Mouse (Mus musculus) embryonic facial prominence, embryonic 10.5 days (tissue): ENCODE data around the gene Dock4. TPM values are rescaled to one million over a fixed set of nuclear protein-coding genes. Genes with fewer than 3 reads are reported as not detected.

Source experiments
- DNase-seq: peaks from one replicate; pipeline ENCODE4 v3.0.0-alpha.2; 2017; ENCODE audit warnings: low spot score
- H3K27ac ChIP-seq: fragments of 300-500 bp; sonication (generic); replicated peaks from 2 replicates; pipeline ENCODE4 v1.5.1; 2016; ENCODE audit warnings: mild to moderate bottlenecking
- H3K27me3 ChIP-seq: fragments of 300-500 bp; sonication (generic); replicated peaks from 2 replicates; pipeline ENCODE4 v1.6.1; 2016; ENCODE audit warnings: low read depth, mild to moderate bottlenecking; ENCODE audit not compliant: poor library complexity, severe bottlenecking
- H3K36me3 ChIP-seq: fragments of 300-500 bp; sonication (generic); replicated peaks from 2 replicates; pipeline ENCODE4 v1.6.1; 2016; ENCODE audit warnings: mild to moderate bottlenecking, moderate library complexity
- H3K4me1 ChIP-seq: fragments of 300-500 bp; sonication (generic); 2 replicates; pipeline ENCODE4 v1.6.1; 2016
- H3K4me3 ChIP-seq: fragments of 300-500 bp; sonication (generic); 2 replicates; pipeline ENCODE4 v1.5.1; 2016; ENCODE audit warnings: mild to moderate bottlenecking, moderate library complexity
- H3K9me3 ChIP-seq: fragments of 300-500 bp; sonication (generic); 2 replicates; pipeline ENCODE4 v1.6.1; 2016; ENCODE audit warnings: mild to moderate bottlenecking
- WGBS: fragments of 180-500 bp; shearing (Covaris S2); methylation state at CpG from one replicate; pipeline ENCODE4 v1.1.7; 2016; 5-methylcytosine and 5-hydroxymethylcytosine counted together
- polyA plus RNA-seq: library from polyadenylated mRNA; unstranded; fragments of >200 nt; fragmentation: Nextera tagmentation; extraction: Ambion mirVana; gene quantifications from 2 replicates; pipeline ENCODE4 v1.2.1, GENCODE M21; 2016

The Dock4 gene
- polyA plus RNA-seq, 1 experiment from 2014 or later = 19.5 TPM

GRCm38 (mm10) chr12:40563703-40564102 lies 118.0 kb downstream of the Dock4 start:
- no peaks in the 10 kb centered on the region for H3K9me3 ChIP-seq
- no peak overlapping the region for H3K4me3 ChIP-seq
- no peaks in the 10 kb centered on the region for H3K36me3 ChIP-seq
- no peak for DNase-seq
- H3K27me3 ChIP-seq = no peaks in the 10 kb centered on the region
- H3K4me1 ChIP-seq = peaks cover 15% of the 10 kb centered on the region
- H3K27ac ChIP-seq = no peak overlapping the region
- WGBS = 69% methylated on average over 1 of the region's 1 CpGs

DNA sequence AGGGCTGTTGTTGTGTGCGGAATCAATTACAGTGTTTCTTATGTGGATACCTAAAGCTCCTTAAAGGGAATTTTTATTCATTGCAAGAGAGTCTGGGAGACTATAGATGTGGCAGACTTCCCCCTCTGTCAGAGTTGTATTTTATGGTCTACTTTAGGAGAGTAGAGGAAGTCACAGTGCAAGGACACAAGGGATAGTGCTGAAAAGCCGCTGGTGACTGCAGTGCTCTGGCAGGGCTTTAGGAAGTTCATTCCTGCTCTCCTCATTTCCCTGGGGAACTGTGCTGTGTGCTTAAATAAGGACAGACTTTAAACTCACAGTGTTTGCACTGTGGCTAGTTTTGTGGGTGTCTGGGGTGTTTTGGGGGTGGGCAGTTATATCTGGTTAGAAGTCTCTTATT lies 118.5 kb downstream of the Dock4 start:
- Histone ChIP-seq H3K27me3 (no peaks in the 10 kb centered on the region), H3K4me3 (no peak overlapping the region), H3K4me1 (peaks cover 21% of the 10 kb centered on the region), H3K36me3 (no peaks in the 10 kb centered on the region), H3K9me3 (no peaks in the 10 kb centered on the region), H3K27ac (no peak overlapping the region)
- no peak for DNase-seq
- 74% methylated on average over 2 of the region's 2 CpGs for WGBS

- DNase-seq = peak; percentile 51
- no peak overlapping the region for H3K27ac ChIP-seq
- WGBS = 69% methylated on average over 4 of the region's 4 CpGs
These were observed 122.7 kb downstream of the Dock4 start for GRCm38 (mm10) chr12:40568365-40568885.

DNA sequence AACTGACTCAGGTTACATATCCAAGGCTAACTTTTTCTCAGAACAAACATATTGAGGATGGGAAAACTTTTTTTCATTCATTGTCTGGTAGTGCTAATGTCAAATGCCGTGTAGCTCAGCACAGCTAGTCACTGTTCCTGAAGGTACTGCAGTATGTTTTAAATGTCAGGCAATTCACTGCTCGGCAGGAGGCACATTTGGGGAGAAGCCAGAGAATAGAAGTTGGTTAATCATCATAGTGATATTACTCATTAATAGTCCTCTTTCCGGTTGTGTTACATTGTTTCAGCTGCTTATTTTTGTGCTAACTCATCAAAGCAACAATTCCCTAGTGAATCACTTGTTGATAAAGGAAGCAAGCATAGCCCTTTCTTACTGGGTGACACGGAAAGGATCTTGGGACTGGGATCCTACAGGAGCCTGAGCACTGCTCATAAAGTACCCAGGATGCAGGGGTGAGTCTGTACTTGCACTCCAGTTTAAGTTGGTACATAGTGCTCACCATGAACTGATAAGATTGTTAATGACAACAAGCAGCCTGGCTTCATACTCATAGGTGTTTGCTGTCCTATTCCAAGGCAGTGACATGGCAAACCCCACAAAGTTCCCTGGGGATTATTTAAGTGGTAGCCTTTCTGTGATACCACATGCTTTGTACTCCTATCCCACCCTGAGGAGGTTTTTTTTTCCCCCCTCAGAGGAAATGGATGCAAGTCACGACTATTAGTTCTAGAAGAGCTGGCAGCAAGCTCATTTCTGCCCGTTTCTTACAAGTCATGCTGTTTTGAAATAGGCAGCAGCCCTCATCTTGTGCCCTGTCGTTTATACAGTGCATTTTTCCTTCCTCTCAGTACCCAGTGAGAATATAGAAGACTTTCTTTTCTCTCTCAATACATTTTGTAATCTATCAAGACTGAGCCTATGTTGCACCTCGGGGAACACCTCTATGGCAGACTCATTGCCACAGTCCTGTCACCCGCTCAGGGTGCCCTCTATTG lies 123.5 kb downstream of the Dock4 start:
- Histone ChIP-seq H3K27ac (no peak overlapping the region), H3K4me3 (no peak overlapping the region), H3K27me3 (no peaks in the 10 kb centered on the region), H3K9me3 (no peaks in the 10 kb centered on the region), H3K4me1 (peaks cover 32% of the 10 kb centered on the region), H3K36me3 (no peaks in the 10 kb centered on the region)
- WGBS = 74% methylated on average over 9 of the region's 9 CpGs
- no peak for DNase-seq

More at GRCm38 (mm10) chr12:40568365-40568885, 122.7 kb downstream of the Dock4 start:
- Histone ChIP-seq H3K4me3 (no peak overlapping the region), H3K9me3 (no peaks in the 10 kb centered on the region), H3K27me3 (no peaks in the 10 kb centered on the region), H3K4me1 (peaks cover 32% of the 10 kb centered on the region), H3K36me3 (no peaks in the 10 kb centered on the region)

GRCm38 (mm10) chr12:40570250-40570649 lies 124.5 kb downstream of the Dock4 start:
- DNase-seq = no peak
- H3K4me1 ChIP-seq = peaks cover 30% of the 10 kb centered on the region
- H3K4me3 ChIP-seq = no peak overlapping the region
- H3K9me3 ChIP-seq = no peaks in the 10 kb centered on the region
- H3K27ac ChIP-seq = no peak overlapping the region
- WGBS = 38% methylated on average over 1 of the region's 1 CpGs
- H3K27me3 ChIP-seq = no peaks in the 10 kb centered on the region
- no peaks in the 10 kb centered on the region for H3K36me3 ChIP-seq

- 74% methylated on average over 3 of the region's 3 CpGs for WGBS
- no peak for DNase-seq
- H3K36me3 ChIP-seq = no peaks in the 10 kb centered on the region
- no peak overlapping the region for H3K4me3 ChIP-seq
- no peaks in the 10 kb centered on the region for H3K9me3 ChIP-seq
- H3K27ac ChIP-seq = no peak overlapping the region
- no peaks in the 10 kb centered on the region for H3K27me3 ChIP-seq
- H3K4me1 ChIP-seq = peaks cover 14% of the 10 kb centered on the region
These were observed 128.3 kb downstream of the Dock4 start for GRCm38 (mm10) chr12:40574051-40574450.

DNA sequence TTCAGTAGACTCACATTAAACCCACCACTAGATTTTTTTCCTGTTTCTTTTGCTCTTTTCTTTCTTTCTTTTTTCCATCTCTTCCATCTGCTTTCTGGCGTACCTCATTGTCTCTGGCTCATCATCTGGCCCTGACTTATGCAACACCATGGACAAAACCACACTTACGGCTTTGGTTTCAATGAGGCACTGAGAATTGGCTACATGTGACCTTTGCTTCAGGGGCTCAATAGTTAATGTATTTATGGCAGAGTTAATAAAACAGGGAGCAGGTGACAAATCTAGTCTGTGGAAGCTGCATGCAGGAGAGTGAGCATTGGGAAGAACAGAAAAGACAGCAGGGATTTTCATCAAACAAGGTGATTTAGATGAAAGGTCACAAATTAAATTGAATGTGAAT lies 131.0 kb downstream of the Dock4 start:
- Histone ChIP-seq H3K36me3 (no peaks in the 10 kb centered on the region), H3K9me3 (no peaks in the 10 kb centered on the region), H3K27me3 (no peaks in the 10 kb centered on the region), H3K4me1 (peaks cover 16% of the 10 kb centered on the region), H3K4me3 (no peak overlapping the region), H3K27ac (no peak overlapping the region)
- no peak for DNase-seq
- 86% methylated on average over 2 of the region's 2 CpGs for WGBS

- Histone ChIP-seq H3K4me3 (no peak overlapping the region), H3K4me1 (peaks cover 16% of the 10 kb centered on the region), H3K27ac (no peak overlapping the region), H3K27me3 (no peaks in the 10 kb centered on the region), H3K9me3 (no peaks in the 10 kb centered on the region), H3K36me3 (no peaks in the 10 kb centered on the region)
- DNase-seq = no peak
- WGBS = 45% methylated on average over 2 of the region's 2 CpGs
These were observed 134.6 kb downstream of the Dock4 start for GRCm38 (mm10) chr12:40580351-40580750.

- 49% methylated on average over 3 of the region's 3 CpGs for WGBS
- H3K36me3 ChIP-seq = no peaks in the 10 kb centered on the region
- no peak for DNase-seq
- no peaks in the 10 kb centered on the region for H3K27me3 ChIP-seq
- no peak overlapping the region for H3K4me3 ChIP-seq
- peaks cover 16% of the 10 kb centered on the region for H3K4me1 ChIP-seq
- no peaks in the 10 kb centered on the region for H3K9me3 ChIP-seq
- H3K27ac ChIP-seq = no peak overlapping the region
These were observed 135.3 kb downstream of the Dock4 start for GRCm38 (mm10) chr12:40581037-40581436.

DNA sequence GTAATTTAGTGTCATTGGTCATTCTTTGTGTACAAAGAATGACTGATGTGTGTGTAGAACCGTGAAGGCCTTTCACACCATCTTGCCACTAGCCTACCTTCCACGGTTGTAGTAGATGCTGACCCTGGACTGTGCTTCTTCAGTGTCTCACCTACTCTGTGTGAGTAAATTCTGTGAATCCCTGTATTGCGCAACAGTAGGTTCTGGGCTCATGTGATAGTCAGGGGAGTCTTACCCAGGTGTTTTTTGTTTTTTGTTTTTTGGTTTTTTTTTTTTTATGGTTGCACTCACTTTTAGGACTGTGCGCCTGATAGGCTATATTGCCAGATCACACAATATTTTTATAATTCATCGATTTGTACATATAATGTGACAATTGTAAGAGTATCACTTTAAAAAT lies 136.3 kb downstream of the Dock4 start:
- no peaks in the 10 kb centered on the region for H3K36me3 ChIP-seq
- no peak overlapping the region for H3K4me3 ChIP-seq
- DNase-seq = no peak
- no peak overlapping the region for H3K27ac ChIP-seq
- H3K27me3 ChIP-seq = no peaks in the 10 kb centered on the region
- WGBS = 83% methylated on average over 5 of the region's 5 CpGs
- H3K4me1 ChIP-seq = peaks cover 16% of the 10 kb centered on the region
- H3K9me3 ChIP-seq = no peaks in the 10 kb centered on the region

DNA sequence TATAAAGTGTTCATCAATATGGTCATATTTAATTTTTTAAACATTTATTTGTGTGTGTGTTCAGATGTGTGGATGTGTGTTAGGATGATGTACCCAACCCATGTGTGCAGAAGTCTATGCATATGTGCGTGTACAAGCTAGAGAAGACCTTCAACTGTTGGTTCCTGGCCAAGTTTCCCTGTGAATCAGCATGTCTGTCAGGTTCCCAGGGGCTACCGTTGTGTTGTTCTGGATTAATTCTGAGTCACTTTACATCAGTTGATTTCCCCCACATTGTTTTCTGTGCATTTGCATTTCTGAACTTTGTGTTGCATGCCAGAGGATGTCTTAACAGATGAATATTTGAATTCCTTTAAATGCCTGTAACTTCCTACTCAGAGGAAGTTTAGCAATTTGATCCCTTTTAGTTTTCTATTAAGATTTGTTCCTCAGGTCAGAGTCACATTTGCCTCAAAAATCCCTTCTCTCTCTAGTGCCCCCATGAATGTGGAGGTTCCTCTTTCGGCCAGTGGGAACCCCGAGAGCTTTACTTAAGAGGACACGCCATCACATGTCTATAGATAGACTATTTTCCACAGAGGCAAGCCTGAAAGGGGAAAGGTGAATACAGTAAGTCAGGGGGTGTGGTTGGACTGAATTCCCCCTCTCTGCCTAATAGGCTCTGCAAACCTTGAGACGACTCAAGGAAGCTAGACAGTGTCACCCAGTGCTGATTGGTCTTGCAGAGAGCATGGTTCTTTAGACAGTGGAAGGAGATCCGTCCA lies 139.0 kb downstream of the Dock4 start:
- H3K27ac ChIP-seq = no peak overlapping the region
- DNase-seq = no peak
- H3K9me3 ChIP-seq = no peaks in the 10 kb centered on the region
- H3K4me3 ChIP-seq = no peak overlapping the region
- 83% methylated on average over 7 of the region's 7 CpGs for WGBS
- H3K36me3 ChIP-seq = no peaks in the 10 kb centered on the region
- peaks cover 14% of the 10 kb centered on the region for H3K4me1 ChIP-seq
- no peaks in the 10 kb centered on the region for H3K27me3 ChIP-seq

DNA sequence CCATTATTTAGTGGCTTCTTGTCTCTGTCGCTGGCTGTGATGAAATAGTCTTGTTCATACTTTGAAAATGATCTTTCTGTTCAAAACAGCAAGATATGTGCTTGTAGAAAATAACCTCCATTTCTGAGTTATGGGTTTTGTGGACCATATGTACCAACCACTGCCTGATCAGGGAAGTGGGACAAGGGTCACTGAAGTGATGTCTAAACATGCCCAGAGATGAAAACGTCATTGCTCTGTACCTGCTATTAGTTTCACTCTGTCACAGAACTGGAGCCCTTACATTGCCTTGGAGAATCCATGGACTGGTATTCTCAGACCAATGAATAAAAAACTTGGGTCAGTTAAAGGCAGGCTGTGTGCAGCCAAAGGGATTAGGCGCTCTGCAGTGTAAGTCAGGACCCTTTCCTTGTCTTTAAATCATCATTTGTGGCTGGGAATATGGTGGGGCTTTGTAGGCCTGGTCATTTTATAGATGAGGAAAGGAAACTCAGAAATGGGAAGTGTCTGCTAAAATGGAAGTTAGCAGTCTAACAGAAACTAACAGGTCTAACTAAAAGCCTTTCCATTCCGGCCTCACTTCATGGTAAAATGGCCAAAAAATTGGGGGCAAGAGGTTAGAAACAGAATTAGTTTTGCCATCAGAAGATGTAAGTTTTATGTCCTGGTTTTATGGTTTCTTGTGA lies 139.8 kb downstream of the Dock4 start:
- H3K9me3 ChIP-seq = no peaks in the 10 kb centered on the region
- H3K4me3 ChIP-seq = no peak overlapping the region
- peaks cover 6% of the 10 kb centered on the region for H3K4me1 ChIP-seq
- H3K27me3 ChIP-seq = no peaks in the 10 kb centered on the region
- 86% methylated on average over 4 of the region's 4 CpGs for WGBS
- DNase-seq = no peak
- no peak overlapping the region for H3K27ac ChIP-seq
- no peaks in the 10 kb centered on the region for H3K36me3 ChIP-seq
